Mouse (Mus musculus) inflammation-experienced regulatory T-cells, adult 6 months (primary cell): ENCODE measurements around the gene Cog8. TPM values are rescaled to one million over a fixed set of nuclear protein-coding genes. Genes with fewer than 3 reads are reported as not detected.
"Not testable (repeated sequence)": the region's sequence is repeated elsewhere in the genome, so short reads cannot be mapped to it uniquely, and the experiment has no call there.

Source experiments
- ATAC-seq: one replicate; pipeline ENCODE4 v1.8.0; 2017
- polyA plus RNA-seq, 3 experiments: library from polyadenylated mRNA; unstranded; fragments of 100-300 nt; shearing (Covaris generic); gene quantifications; one replicate each; pipeline ENCODE4 v1.2.1; 2017

The Cog8 gene
- polyA plus RNA-seq, 3 experiments from 2014 or later = 6.0 to 9.5 (median 7.4) TPM

- ATAC-seq = no peak
Measured at GRCm38 (mm10) chr8:107040632-107041031, 15.9 kb downstream of the Cog8 start.

- ATAC-seq = no peak
Measured at GRCm38 (mm10) chr8:107036626-107037025, 19.9 kb downstream of the Cog8 start.

GRCm38 (mm10) chr8:107035641-107036040 lies 20.8 kb downstream of the Cog8 start:
- ATAC-seq = no peak

- not testable (repeated sequence) for ATAC-seq
Measured at GRCm38 (mm10) chr8:107033609-107034008, 22.9 kb downstream of the Cog8 start.

GRCm38 (mm10) chr8:107031577-107032090 lies 24.9 kb downstream of the Cog8 start:
- ATAC-seq = peak; percentile 46

- ATAC-seq = peak; percentile 88
Measured at GRCm38 (mm10) chr8:107030650-107031576, 25.6 kb downstream of the Cog8 start, which contains the start of gene Vps4a. Gene Vps4a (plus strand): TSS chr8:107031222.

- ATAC-seq = no peak
Measured at GRCm38 (mm10) chr8:107030058-107030457, 26.4 kb downstream of the Cog8 start.

GRCm38 (mm10) chr8:107029310-107029709 lies 27.2 kb downstream of the Cog8 start:
- ATAC-seq = no peak

- no peak for ATAC-seq
Measured at GRCm38 (mm10) chr8:107023479-107023878, 33.0 kb downstream of the Cog8 start.

GRCm38 (mm10) chr8:107014915-107015314 lies 41.6 kb downstream of the Cog8 start:
- ATAC-seq = no peak

- ATAC-seq = no peak
Measured at GRCm38 (mm10) chr8:107012666-107013065, 43.8 kb downstream of the Cog8 start.

- ATAC-seq = no peak
Measured at GRCm38 (mm10) chr8:107007795-107008194, 48.7 kb downstream of the Cog8 start.

- ATAC-seq = peak; percentile 100
Measured at GRCm38 (mm10) chr8:107002532-107002931, 54.0 kb downstream of the Cog8 start.

- no peak for ATAC-seq
Measured at GRCm38 (mm10) chr8:106999068-106999467, 57.4 kb downstream of the Cog8 start.

GRCm38 (mm10) chr8:106997416-106997815 lies 59.1 kb downstream of the Cog8 start:
- no peak for ATAC-seq

- ATAC-seq = not testable (repeated sequence)
Measured at GRCm38 (mm10) chr8:106996339-106996738, 60.1 kb downstream of the Cog8 start.

Other genes starting within 250 kb of the Cog8 start
- gene Has3, start 186.4 kb downstream of the Cog8 start, polyA plus RNA-seq = under 1 TPM; 0.18 to 0.50 (median 0.30) TPM
- 10 to 100 TPM; 42.0 to 52.6 (median 48.3) TPM for gene Utp4, start 163.1 kb downstream of the Cog8 start, polyA plus RNA-seq
- gene Sntb2, start 120.9 kb downstream of the Cog8 start, polyA plus RNA-seq = 1 to 10 TPM; 3.3 to 6.0 (median 4.8) TPM
- gene Vps4a, start 25.5 kb downstream of the Cog8 start, polyA plus RNA-seq = 10 to 100 TPM; 32.5 to 38.8 (median 36.7) TPM
- gene Pdf, start 8.1 kb downstream of the Cog8 start, polyA plus RNA-seq = 1 to 10 TPM; 1.2 to 5.6 (median 3.0) TPM
- gene Nip7, start 188 bp upstream of the Cog8 start, polyA plus RNA-seq = 10 to 100 TPM; 61.0 to 87.4 (median 78.2) TPM
- under 1 TPM in 1 of 3 experiments, not detected in 2; 0.52 TPM for gene Tmed6, start 9.0 kb upstream of the Cog8 start, polyA plus RNA-seq
- gene Terf2, start 39.9 kb upstream of the Cog8 start, polyA plus RNA-seq = 10 to 100 TPM in 2 of 3 experiments, 1 to 10 TPM in 1; 8.9 to 14.8 (median 11.5) TPM
- 10 to 100 TPM; 24.8 to 38.8 (median 36.8) TPM for gene Cyb5b, start 94.0 kb upstream of the Cog8 start, polyA plus RNA-seq
- 10 to 100 TPM; 12.7 to 23.8 (median 21.3) TPM for gene Nfat5, start 236.8 kb upstream of the Cog8 start, polyA plus RNA-seq